20 mouse cellular contexts compared by ENCODE assay signal in the genomic region with DNA sequence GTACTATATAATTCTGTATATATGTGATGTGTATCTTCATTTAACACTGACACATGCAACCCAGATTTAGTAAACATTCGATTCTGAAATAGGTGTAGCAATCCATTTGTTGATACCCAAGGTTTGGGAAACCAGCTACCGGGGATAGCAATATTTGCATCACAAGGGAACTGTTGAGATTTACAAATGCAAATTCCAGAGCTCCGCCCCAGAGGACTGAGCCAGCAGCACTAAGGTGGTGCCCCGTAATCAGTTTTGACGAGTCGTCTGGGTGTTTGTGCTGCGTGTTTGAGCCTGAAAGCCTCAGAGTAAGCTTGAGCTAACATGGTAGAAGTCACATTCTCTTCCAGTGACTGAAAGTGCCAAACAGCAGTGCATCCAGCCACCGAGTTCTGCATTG. TPM values are rescaled to one million over a fixed set of nuclear protein-coding genes. Genes with fewer than 3 reads are reported as not detected.
DNase-seq lines count a peak whose midpoint lies in the region.
"Had no signal": no experiment of that assay in that cellular context is flagged by ENCODE, and none has a peak within 500 bp of the region (broad histone marks: within the 10 kb centered on the region; RNA-seq: fewer than 3 reads in every experiment).

No protein-coding gene starts in this region.

- intact Hi-C loops in heart, postnatal 14 days (cut with DNase I) = no loop called here

- DNase-seq in heart, adult 11 months = peak; percentile 50
- DNase-seq in heart, postnatal 14 days = no peak
- peak; percentile 30 for DNase-seq in retina, postnatal 1 day
- no peak for DNase-seq in retina, embryonic 14.5 days (ENCODE audit: low spot score)
- peak; percentile 32 for DNase-seq in Muller cell, postnatal 12 days (ENCODE audit: inconsistent ontology term)
- DNase-seq in ZHBTc4 (ENCODE audit: low read depth, low spot score) = peak; percentile 84
- DNase-seq in frontal cortex, postnatal 10 days (ENCODE audit: low spot score in 2 of 2) = no peak
- no peak for DNase-seq in adrenal gland, postnatal 10 days
- DNase-seq: adrenal gland, adult 2 months; adrenal gland, postnatal 25 days; B cell, adult 2 months; cerebellum, adult 11-12 months; cerebellum, adult 8-10 months; cerebellum, postnatal 14 days; gastrocnemius, adult 2 months; gastrocnemius, postnatal 14 days; heart, adult 2 months; heart, postnatal 4 days; kidney, adult 18-20 months had no signal

RNA-seq across cellular contexts. Expression of a gene that starts 15.7 kb away (rescaled TPM):
- 1 to 10 TPM; 2.1 to 2.5 TPM for total RNA-seq in heart, postnatal 14 days (2021)
- total RNA-seq in adrenal gland, postnatal 10 days (2021) = 10 to 100 TPM; 32.0 to 39.5 TPM
- total RNA-seq: CH12.LX had no signal

Comparison
In these comparisons a context has a peak if more than half of its experiments do, and no peak if none do; other contexts are left out.
1. DNase-seq: peak in heart, adult 11 months (single experiment), retina, postnatal 1 day (single experiment), Muller cell, postnatal 12 days (single experiment) and ZHBTc4 (single experiment); none in heart, postnatal 14 days (0 of 2), retina, embryonic 14.5 days (single experiment), frontal cortex, postnatal 10 days (0 of 2) and adrenal gland, postnatal 10 days (single experiment).
2. RNA of a gene that starts 15.7 kb away (total RNA-seq): 32.0 to 39.5 TPM in adrenal gland, postnatal 10 days; 2.1 to 2.5 TPM in heart, postnatal 14 days; every median in the first group is over 4 times any median in the second.